Mouse (Mus musculus) CD4-positive, CD25-positive, alpha-beta regulatory T cell (primary cell): ENCODE data around the gene Nyap1. TPM values are rescaled to one million over a fixed set of nuclear protein-coding genes. Genes with fewer than 3 reads are reported as not detected.

Experiments used
- polyA plus RNA-seq: library from polyadenylated mRNA; unstranded; fragments of 100-300 nt; shearing (Covaris generic); gene quantifications from one replicate; pipeline ENCODE4 v1.2.1, GENCODE M21; 2017

Nyap1 gene
- polyA plus RNA-seq: 1.9 TPM

GRCm38 (mm10) chr5:137741023-137741931 is at the start of gene Nyap1:
Gene Nyap1 (minus strand): TSS chr5:137741607.

GRCm38 (mm10) chr5:137787151-137787928 is 45.9 kb upstream of the Nyap1 start, which contains the start of the genes Mepce and Zcwpw1:
Gene Mepce (minus strand): TSS chr5:137787655.
Gene Zcwpw1 (plus strand): TSS chr5:137787798.

GRCm38 (mm10) chr5:137778635-137779034 is 37.2 kb upstream of the Nyap1 start, which contains the start of gene Ppp1r35:
Gene Ppp1r35 (plus strand): TSS chr5:137778849.

GRCm38 (mm10) chr5:137745214-137746171 is 4.1 kb upstream of the Nyap1 start, which contains the start of gene Tsc22d4:
Gene Tsc22d4 (plus strand): TSS chr5:137745730.

GRCm38 (mm10) chr5:137684294-137685123 is 56.9 kb downstream of the Nyap1 start, which contains the start of gene Agfg2:
Gene Agfg2 (minus strand): TSS chr5:137684726.

Other genes starting within 250 kb of the Nyap1 start
- gene Pop7, start 239.1 kb downstream of the Nyap1 start, polyA plus RNA-seq: 43.3 TPM
- 19.5 TPM for gene Gigyf1, start 223.1 kb downstream of the Nyap1 start, polyA plus RNA-seq
- gene Epo, start 208.4 kb downstream of the Nyap1 start, polyA plus RNA-seq: not detected
- gene Gnb2, start 208.1 kb downstream of the Nyap1 start, polyA plus RNA-seq: 311 TPM
- gene Actl6b, start 188.1 kb downstream of the Nyap1 start, polyA plus RNA-seq: not detected
- gene Tfr2, start 171.8 kb downstream of the Nyap1 start, polyA plus RNA-seq: 1.1 TPM
- gene Mospd3, start 140.5 kb downstream of the Nyap1 start, polyA plus RNA-seq: 95.7 TPM
- 2.3 TPM for gene Pcolce, start 127.8 kb downstream of the Nyap1 start, polyA plus RNA-seq
- 0.73 TPM for gene Fbxo24, start 112.6 kb downstream of the Nyap1 start, polyA plus RNA-seq
- gene Lrch4, start 112.5 kb downstream of the Nyap1 start, polyA plus RNA-seq: 319 TPM
- gene Gm20605, start 112.4 kb downstream of the Nyap1 start, polyA plus RNA-seq: 77.8 TPM
- 139 TPM for gene Sap25, start 100.3 kb downstream of the Nyap1 start, polyA plus RNA-seq
- not detected for gene Irs3, start 95.9 kb downstream of the Nyap1 start, polyA plus RNA-seq
- gene Agfg2, start 56.9 kb downstream of the Nyap1 start, polyA plus RNA-seq: 28.0 TPM
- 387 TPM for gene Tsc22d4, start 4.1 kb upstream of the Nyap1 start, polyA plus RNA-seq
- 122 TPM for gene Ppp1r35, start 37.2 kb upstream of the Nyap1 start, polyA plus RNA-seq
- 40.7 TPM for gene Mepce, start 46.0 kb upstream of the Nyap1 start, polyA plus RNA-seq
- 13.9 TPM for gene Zcwpw1, start 46.2 kb upstream of the Nyap1 start, polyA plus RNA-seq
- gene Pilra, start 94.7 kb upstream of the Nyap1 start, polyA plus RNA-seq: 1.4 TPM
- 2.1 TPM for gene Pilrb1, start 116.5 kb upstream of the Nyap1 start, polyA plus RNA-seq
- 0.65 TPM for gene Pilrb2, start 130.2 kb upstream of the Nyap1 start, polyA plus RNA-seq
- gene Cyp3a13, start 180.0 kb upstream of the Nyap1 start, polyA plus RNA-seq: not detected
- not detected for gene Gjc3, start 221.5 kb upstream of the Nyap1 start, polyA plus RNA-seq
- gene Azgp1, start 239.9 kb upstream of the Nyap1 start, polyA plus RNA-seq: not detected